Mouse (Mus musculus) MEL (cell line): ENCODE measurements around the gene Kcnrg.

Source experiments
- CTCF ChIP-seq, 3 experiments: IDR thresholded peaks in 2 of 3; conservative IDR thresholded peaks in 1 of 3; 2 replicates each; pipeline ENCODE4 v1.5.1; 2011 to 2012; ENCODE audit warnings: low read length in 3 of 3, low read depth in 2 of 3, mild to moderate bottlenecking in 2 of 3, improper control_type of control experiment in 1 of 3, inconsistent platforms in 1 of 3, mixed read lengths in 1 of 3, moderate library complexity in 1 of 3; ENCODE audit not compliant: control insufficient read depth in 1 of 3, insufficient read depth in 1 of 3, poor library complexity in 1 of 3, severe bottlenecking in 1 of 3
- POLR2A ChIP-seq, 2 experiments: IDR thresholded peaks; 2 replicates each; pipeline ENCODE4 v1.6.1; 2011 to 2012; ENCODE audit warnings: low read length in 2 of 2, mild to moderate bottlenecking in 2 of 2, control low read depth in 1 of 2, improper control_type of control experiment in 1 of 2, low read depth in 1 of 2, moderate library complexity in 1 of 2; ENCODE audit not compliant: control insufficient read depth in 1 of 2, insufficient read depth in 1 of 2, poor library complexity in 1 of 2

DNA sequence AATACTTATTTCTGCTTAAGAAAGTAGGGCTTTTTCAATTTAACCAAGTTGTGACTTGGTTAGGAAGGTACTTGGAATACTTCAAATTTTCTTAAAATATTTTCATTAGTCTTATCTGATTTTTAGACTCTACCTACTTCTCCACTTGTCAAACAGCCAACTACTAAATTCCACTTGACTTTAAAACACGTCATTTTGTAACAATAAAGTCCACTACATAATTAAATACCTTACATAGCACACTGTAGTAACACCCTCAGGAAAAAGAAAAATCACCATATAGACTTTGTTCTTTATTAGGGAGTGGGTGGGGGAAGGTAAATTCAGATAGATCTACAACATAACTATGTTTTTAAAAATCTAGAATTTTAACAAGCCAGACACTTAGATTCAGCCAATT is 35.4 kb downstream of the Kcnrg start:
- TF ChIP-seq POLR2A (IDR thresholded peaks at IDR 0.05; ENCODE audit: control insufficient read depth in 1 of 2, insufficient read depth in 1 of 2, low read depth in 1 of 2, low read length in 2 of 2, poor library complexity in 1 of 2) (no peak), CTCF (IDR thresholded peaks at IDR 0.05 in 2 of 3, conservative IDR thresholded peaks at IDR 0.05 in 1 of 3; ENCODE audit: control insufficient read depth in 1 of 3, insufficient read depth in 1 of 3, low read depth in 2 of 3, low read length in 3 of 3, poor library complexity in 1 of 3, severe bottlenecking in 1 of 3) (no peak)
